Mouse (Mus musculus): ENCODE results near the gene Snx9. TPM values are rescaled to one million over a fixed set of nuclear protein-coding genes. Genes with fewer than 3 reads are reported as not detected.

The Snx9 gene
- total RNA-seq, 4 experiments from 2014 or later = 15.0 to 16.8 (median 15.5) TPM

DNA sequence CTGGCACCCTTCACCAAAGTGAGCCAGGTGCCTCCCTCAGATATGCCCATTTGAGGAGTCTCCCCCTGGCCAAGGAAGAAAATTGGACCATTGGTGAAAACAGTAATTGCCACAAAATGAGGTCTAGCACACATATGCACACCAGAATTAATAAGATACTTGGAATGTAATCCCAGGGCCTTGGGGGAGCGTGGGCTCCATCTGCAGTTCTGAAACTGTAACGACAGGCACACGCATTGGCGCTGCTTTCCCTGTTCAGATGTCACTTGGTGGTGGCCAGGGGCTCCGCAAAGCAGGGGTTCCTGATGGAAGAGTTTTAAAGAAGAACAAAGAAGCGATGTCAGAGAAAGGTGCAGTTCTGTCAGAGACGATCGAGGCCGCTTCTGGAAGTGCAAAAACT, 82.2 kb downstream of the Snx9 start:
- peak in 1 of 2 experiments; percentile 54 for DNase-seq (ENCODE audit: low spot score in 2 of 2)

DNA sequence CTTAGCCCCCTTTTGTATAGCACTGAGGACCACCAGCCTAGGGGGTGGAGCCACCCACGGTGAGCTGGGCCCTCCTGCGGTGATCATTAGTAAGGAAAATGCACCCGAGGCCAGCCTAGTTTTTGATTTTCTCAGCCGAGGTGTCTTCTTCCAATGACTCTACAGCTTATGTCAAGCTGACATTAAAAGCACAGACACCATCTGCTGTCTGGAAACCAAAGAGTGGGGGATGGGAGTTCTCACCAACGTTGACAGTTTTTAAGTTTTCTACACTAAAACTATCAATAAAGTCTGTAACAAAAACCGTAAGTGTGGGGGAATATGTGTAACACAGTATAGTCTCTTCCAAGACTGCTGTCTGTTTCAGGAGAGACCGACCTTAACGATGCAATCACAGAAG, 83.1 kb downstream of the Snx9 start:
- peak in 1 of 2 experiments; percentile 32 for DNase-seq (ENCODE audit: low spot score in 2 of 2)

DNA sequence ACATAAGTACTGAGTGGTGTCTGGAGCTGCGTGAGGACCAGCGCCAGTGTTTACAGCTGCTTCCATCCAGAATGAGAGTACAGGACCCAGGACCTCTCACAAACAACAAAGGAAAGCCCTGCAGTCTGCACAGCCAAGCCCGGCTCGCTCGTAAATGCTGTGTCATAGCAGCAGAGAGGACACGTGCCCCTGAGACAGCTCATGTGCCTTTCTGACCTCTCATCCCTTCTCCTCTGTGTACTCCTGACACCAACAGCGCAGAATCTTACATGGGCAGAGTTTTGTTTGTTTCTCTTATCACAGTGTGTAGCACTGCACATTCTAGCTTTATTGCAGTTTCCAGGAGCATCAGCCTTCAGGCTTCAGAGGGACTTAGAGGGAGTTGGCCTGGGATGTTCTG, 85.6 kb downstream of the Snx9 start:
- DNase-seq (ENCODE audit: low spot score in 2 of 2) = no peak

DNA sequence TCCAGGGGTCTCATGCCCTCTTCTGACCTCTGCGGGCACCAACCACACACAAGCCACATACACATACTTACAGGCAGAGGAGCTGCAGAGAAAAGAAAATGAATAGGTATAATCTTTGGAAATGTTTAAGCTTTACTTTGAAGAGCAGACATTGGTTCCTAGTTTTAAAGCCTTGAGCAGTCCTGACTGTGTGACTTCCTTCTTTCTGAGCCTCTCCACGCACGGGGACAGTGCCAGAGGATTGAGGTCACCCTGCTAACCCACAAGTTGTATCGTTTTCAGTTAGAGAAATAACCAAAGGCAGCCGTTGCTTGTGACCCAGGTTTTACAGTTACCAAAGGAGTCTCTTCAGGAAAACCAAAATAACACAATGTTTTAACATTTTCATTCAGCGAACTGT, 87.9 kb downstream of the Snx9 start:
- no peak for DNase-seq (ENCODE audit: low spot score in 2 of 2)

GRCm38 (mm10) chr17:5932161-5932560, 91.0 kb downstream of the Snx9 start:
- no peak for DNase-seq (ENCODE audit: low spot score in 2 of 2)

DNA sequence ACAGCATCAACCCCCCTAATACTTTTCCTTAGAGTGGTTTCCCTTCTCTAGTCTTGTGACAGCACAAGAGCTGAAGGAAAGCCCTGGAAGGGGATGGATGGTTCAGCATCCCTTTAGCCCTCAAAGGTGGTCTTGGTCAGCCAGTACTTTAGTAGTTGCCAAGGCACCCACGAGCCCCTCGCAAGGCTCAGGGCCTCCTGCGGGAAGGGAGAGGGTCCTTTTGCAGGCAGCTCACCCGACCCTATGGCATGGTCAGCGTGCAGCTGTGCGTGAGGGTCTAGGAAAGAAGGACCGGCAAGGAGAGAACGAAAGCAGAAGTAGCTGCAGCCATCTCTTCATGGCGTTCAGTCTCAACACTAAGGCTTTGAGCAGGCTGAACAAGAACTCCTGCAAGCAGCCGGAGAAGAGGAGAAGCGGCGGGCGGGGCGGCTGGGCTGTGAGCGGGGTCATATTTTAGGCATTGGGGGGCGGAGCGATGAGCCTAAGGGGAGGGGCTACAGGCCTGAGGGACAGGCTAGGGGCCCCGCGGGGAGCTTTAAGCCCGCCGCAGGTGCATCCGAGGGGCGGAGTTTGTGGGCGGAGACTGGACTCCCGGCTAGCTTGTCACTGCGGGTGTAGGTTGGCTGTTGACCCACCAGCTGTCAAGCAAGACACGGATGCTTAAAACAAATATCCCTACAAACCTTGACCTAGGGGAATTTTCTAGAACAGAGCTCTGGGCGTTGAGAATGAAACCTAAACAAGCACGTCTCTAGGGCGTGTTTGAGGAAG, 93.6 kb downstream of the Snx9 start:
- DNase-seq (ENCODE audit: low spot score in 2 of 2) = no peak

DNA sequence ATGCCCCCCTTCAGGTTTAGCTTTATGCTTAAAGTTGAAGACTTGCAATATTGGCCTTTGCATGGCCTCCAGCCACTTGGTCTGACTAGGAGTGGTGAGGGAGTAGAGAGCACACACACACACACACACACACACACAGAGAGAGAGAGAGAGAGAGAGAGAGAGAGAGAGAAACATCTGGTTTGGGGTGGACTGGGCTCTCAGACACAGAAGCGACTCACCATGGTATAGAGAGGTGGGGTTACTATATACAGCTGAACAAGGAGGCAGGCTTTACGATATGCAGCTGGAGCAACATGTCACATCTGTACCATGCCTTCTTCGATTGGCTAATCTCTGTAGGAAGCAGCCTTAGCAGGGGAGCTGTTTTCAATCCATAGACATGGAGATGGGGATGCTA, 94.6 kb downstream of the Snx9 start:
- no peak for DNase-seq (ENCODE audit: low spot score in 2 of 2)

GRCm38 (mm10) chr17:5936276-5936675, 95.1 kb downstream of the Snx9 start:
- no peak for DNase-seq (ENCODE audit: low spot score in 2 of 2)

GRCm38 (mm10) chr17:5937441-5937840, 96.3 kb downstream of the Snx9 start:
- no peak for DNase-seq (ENCODE audit: low spot score in 2 of 2)

- no peak for DNase-seq (ENCODE audit: low spot score in 2 of 2)
These were observed 98.7 kb downstream of the Snx9 start for GRCm38 (mm10) chr17:5939871-5940270.

DNA sequence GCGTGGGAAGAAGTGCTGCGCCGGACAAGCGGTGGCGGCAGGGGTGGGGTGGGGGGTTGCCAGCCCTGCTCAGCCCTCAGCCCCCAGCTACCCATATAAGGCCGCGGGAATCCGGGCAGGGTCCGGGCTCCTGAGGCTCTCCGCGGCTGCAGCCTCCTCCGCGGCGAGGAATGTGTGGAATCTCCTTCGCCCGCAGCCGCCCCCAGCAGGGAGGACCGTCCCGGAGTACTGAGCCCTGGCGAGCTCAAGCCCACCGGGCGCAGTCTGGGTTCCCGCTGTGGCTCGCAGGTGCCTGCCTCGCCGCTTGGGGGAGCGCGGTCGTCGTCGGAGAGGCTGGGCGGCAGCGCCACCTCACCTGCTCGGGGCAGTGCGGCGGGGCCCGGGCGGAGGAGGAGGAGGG, 99.7 kb downstream of the Snx9 start:
- DNase-seq (ENCODE audit: low spot score in 2 of 2) = peak in 1 of 2 experiments; percentile 57

DNA sequence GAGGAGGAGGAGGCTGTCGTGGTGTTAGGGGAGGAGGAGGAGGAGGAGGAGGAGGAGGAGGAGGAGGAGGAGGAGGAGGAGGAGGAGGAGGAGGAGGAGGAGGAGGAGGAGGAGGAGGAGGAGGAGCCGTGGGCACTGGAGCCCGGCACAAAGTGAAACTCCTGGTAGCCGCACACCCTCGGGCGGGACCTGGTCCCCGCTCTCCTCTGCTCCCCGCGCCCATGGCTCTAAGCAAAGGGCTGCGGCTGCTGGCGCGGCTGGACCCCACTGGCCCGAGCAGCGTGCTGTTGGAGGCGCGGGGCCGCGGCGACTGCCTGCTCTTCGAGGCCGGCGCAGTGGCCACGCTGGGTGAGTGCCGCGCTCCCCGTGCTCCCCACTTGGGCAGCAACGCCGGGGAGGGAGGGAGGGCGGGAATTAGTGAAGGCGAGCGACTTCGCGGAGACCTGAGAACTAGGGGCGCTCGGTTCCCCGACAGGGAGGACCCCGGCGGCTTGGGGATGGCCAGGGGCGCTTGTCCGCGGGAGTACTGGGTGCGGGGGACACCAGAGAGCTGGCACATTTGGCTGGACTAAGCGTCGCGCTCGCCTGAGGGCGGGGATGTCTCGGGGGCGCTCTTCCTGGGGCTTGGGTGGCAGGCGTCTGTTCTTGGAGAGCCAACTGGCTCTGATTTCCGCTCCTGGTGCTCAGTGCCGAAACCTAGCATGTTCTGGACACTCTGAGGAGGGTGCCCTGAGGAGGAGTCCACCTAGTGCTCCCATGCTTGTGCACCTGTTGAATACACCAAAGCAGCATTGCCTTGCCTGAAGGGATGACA, 100.3 kb downstream of the Snx9 start, which contains the start of gene Synj2:
Gene Synj2, plus strand, starts transcription at position 51 of the 814 bp plus-strand sequence.
- DNase-seq (ENCODE audit: low spot score in 2 of 2) = no peak

DNA sequence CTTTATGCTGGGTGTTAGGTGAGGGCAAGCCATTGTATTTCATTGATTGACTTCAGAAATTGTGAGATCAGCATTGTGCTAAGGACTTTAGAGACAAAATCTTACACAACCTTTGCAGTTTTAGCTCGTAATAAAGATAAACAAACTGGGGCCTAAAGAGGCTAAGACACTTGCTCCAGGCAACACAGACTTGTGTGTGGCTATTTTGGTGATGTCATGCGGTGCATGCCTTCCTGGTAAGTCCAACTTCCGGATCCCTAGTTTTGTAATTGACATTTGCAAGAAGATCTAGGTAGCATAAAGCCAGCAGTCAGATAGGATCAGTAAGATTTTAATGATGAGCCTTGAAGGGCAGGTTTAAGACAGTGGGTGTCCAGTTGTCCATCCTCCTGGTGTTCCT, 101.0 kb downstream of the Snx9 start:
- no peak for DNase-seq (ENCODE audit: low spot score in 2 of 2)

DNA sequence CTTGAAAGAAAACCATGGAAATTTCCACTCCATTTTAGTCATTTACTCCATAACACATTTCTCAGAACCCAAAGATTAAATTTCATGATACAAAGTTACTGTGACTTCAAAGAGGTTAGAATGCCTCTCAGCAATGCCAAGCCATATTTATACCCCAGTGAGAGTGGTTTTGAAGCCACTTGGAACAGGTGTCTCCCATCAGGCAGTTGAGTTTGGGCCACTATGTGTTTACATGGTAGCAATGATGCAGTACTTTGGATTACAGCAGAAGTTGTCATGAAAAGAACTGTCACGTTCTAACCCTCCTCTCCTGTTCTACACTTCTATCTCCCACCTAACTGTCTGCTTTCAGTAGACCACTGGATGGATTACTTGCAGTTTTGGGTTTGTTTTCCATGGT, 101.9 kb downstream of the Snx9 start:
- DNase-seq (ENCODE audit: low spot score in 2 of 2) = no peak

DNA sequence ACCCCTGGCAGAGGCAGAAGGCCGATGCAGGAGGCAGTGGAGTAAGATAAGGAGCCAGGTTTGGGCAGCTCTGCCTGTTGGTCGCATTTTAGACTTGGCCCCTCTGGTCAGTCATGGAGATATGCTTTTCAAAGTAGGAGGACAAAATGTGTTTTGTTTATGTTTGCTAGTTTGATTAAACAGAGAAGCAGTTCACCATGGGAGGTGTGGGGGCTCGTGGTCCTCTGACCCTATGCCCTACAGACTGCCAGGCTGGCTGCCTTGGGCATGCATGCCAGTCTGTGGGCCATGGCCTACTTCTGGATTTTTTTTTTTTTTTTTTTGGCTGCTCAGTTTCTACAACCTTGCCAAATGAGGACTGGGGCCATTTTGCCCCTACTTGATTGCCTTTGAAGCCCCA, 105.9 kb downstream of the Snx9 start:
- DNase-seq (ENCODE audit: low spot score in 2 of 2) = no peak

DNA sequence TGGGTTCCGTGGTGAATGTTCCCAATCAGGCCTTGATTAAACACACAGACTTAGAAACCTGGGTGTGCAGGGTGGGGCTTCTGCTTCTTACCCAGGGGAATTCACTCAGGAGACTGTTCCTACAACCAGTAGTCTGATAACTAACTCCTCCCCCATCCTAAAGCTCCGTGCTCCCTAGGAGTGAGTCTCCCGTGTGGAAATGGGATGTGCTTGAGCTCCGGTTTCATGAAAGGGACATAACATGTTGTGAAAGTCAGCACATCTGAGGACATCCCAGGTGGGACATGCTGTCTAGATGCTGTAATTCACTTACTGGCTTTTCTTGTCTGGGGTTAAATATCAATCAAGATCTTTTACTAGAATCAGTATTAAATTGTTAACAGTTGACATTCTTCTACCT, 111.3 kb downstream of the Snx9 start:
- DNase-seq (ENCODE audit: low spot score in 2 of 2) = no peak

- DNase-seq (ENCODE audit: low spot score in 2 of 2) = no peak
These were observed 115.3 kb downstream of the Snx9 start for GRCm38 (mm10) chr17:5956350-5957000.

GRCm38 (mm10) chr17:5957097-5957496, 116.0 kb downstream of the Snx9 start:
- DNase-seq (ENCODE audit: low spot score in 2 of 2) = no peak

DNA sequence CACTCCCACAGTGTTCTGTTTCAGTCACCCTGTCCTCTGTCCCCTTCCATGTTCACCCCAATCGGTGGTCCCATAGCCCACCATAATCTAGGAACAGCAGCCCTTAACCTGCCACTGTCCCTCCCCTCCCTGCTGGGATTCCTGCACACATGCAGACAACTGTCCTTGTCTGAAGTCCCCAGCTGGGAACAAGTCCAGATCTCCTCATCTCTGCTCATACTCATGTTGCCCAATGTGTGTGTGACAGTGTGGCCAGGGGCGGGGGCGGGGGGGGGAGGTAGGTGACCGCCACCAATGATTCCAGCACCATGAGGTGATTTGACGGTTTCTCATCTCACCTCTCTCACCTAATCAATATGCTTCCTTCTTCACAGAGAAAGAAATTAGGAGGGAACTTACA, 117.1 kb downstream of the Snx9 start:
- no peak for DNase-seq (ENCODE audit: low spot score in 2 of 2)

DNA sequence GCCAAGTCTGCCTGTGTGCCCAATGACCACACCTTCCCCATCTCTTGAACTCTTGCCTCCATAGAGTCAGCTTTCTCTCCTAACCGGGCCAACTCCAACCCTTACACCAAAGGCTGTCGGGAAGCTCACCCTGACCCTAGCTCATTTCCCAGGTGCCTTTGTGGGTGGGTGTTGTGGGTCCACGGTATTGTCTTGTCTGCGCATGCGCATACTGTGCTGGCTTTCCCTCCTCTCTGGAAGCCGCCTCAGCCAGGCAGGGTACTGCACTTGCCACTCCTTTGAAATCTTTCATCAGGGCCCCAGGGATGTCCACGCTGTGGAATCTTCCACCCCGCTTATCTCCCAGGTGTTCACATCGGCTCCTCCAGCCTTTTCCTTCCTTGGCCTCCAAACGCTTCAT, 117.5 kb downstream of the Snx9 start:
- no peak for DNase-seq (ENCODE audit: low spot score in 2 of 2)

- no peak for DNase-seq (ENCODE audit: low spot score in 2 of 2)
These were observed 118.0 kb downstream of the Snx9 start for GRCm38 (mm10) chr17:5959096-5959495.

- no peak for DNase-seq (ENCODE audit: low spot score in 2 of 2)
These were observed 118.7 kb downstream of the Snx9 start for GRCm38 (mm10) chr17:5959802-5960201.
